Mouse (Mus musculus) liver, embryonic 16.5 days (tissue): ENCODE results near the gene Ino80b. TPM values are rescaled to one million over a fixed set of nuclear protein-coding genes. Genes with fewer than 3 reads are reported as not detected.
A peak's percentile ranks its signal among the peaks of the same experiment; 100 is the strongest.

ENCODE experiments used
- microRNA counts: library from miRNA; unstranded; fragments of <30 nt; microRNA quantifications from one replicate; lab custom pipeline; 2016
- microRNA-seq: library from miRNA; unstranded; fragments of <30 nt; microRNA quantifications from one replicate; pipeline ENCODE4, GENCODE M21; 2016
- polyA plus RNA-seq: library from polyadenylated mRNA; unstranded; fragments of >200 nt; fragmentation: Nextera tagmentation; extraction: Ambion mirVana; gene quantifications from 2 replicates; pipeline ENCODE4 v1.2.1, GENCODE M21; 2015

The Ino80b gene
- polyA plus RNA-seq, 1 experiment from 2014 or later = 5.2 TPM

MicroRNAs within 50 kb of the gene (microRNA counts, 519-probe panel; counts per million panel counts)
- microRNA mmu-miR-3470a+mmu-miR-3470b (lab: Ali Mortazavi, UCI) = 2,153 counts per million, percentile 34 among the panel's probes with 10 or more counts

Small RNA genes lying within 50 kb of the gene (microRNA-seq; reads per million reads assigned to microRNA genes)
- not detected for gene Mir3470a

Other genes with a start within 250 kb of the Ino80b start
- 0.06 and 0.11 TPM in 2 replicates for gene Sema4f, start 185.7 kb downstream of the Ino80b start, polyA plus RNA-seq
- 11.6 and 12.7 TPM in 2 replicates for gene M1ap, start 178.5 kb downstream of the Ino80b start, polyA plus RNA-seq
- 15.7 and 16.1 TPM in 2 replicates for gene Dok1, start 92.0 kb downstream of the Ino80b start, polyA plus RNA-seq
- gene Loxl3, start 91.3 kb downstream of the Ino80b start, polyA plus RNA-seq = 1.9 and 2.1 TPM in 2 replicates
- 180 and 190 TPM in 2 replicates for gene Aup1, start 70.9 kb downstream of the Ino80b start, polyA plus RNA-seq
- gene Htra2, start 70.2 kb downstream of the Ino80b start, polyA plus RNA-seq = 72.0 and 72.4 TPM in 2 replicates
- gene Dqx1, start 67.6 kb downstream of the Ino80b start, polyA plus RNA-seq = 9.0 and 9.3 TPM in 2 replicates
- not detected in 2 replicates for gene Tlx2, start 55.1 kb downstream of the Ino80b start, polyA plus RNA-seq
- gene Pcgf1, start 47.6 kb downstream of the Ino80b start, polyA plus RNA-seq = 15.6 and 17.1 TPM in 2 replicates
- gene Lbx2, start 39.1 kb downstream of the Ino80b start, polyA plus RNA-seq = 0.25 and 0.48 TPM in 2 replicates
- 0.59 and 1.1 TPM in 2 replicates for gene Ccdc142, start 23.8 kb downstream of the Ino80b start, polyA plus RNA-seq
- gene Gm42688, start 23.8 kb downstream of the Ino80b start, polyA plus RNA-seq = 0.81 and 1.1 TPM in 2 replicates
- 66.1 and 73.4 TPM in 2 replicates for gene Mrpl53, start 16.4 kb downstream of the Ino80b start, polyA plus RNA-seq
- 4.5 and 6.8 TPM in 2 replicates for gene Mogs, start 9.9 kb downstream of the Ino80b start, polyA plus RNA-seq
- 27.2 and 28.3 TPM in 2 replicates for gene Wbp1, start 3.9 kb downstream of the Ino80b start, polyA plus RNA-seq
- 16.1 and 16.4 TPM in 2 replicates for gene Rtkn, start 10.0 kb upstream of the Ino80b start, polyA plus RNA-seq
- gene Wdr54, start 31.0 kb upstream of the Ino80b start, polyA plus RNA-seq = 0.39 and 0.85 TPM in 2 replicates
- gene 1700003E16Rik, start 31.0 kb upstream of the Ino80b start, polyA plus RNA-seq = 0.15 and 0.30 TPM in 2 replicates
- gene Dctn1, start 40.5 kb upstream of the Ino80b start, polyA plus RNA-seq = 23.0 and 26.9 TPM in 2 replicates
- gene Slc4a5, start 94.4 kb upstream of the Ino80b start, polyA plus RNA-seq = 0.89 and 0.93 TPM in 2 replicates
- gene Mthfd2, start 200.5 kb upstream of the Ino80b start, polyA plus RNA-seq = 59.6 and 64.3 TPM in 2 replicates
- 31.5 and 32.0 TPM in 2 replicates for gene Mob1a, start 200.6 kb upstream of the Ino80b start, polyA plus RNA-seq
- 196 and 234 TPM in 2 replicates for gene Bola3, start 223.7 kb upstream of the Ino80b start, polyA plus RNA-seq